Mouse (Mus musculus): Measurements from ENCODE around the gene Nckap1.

DNA sequence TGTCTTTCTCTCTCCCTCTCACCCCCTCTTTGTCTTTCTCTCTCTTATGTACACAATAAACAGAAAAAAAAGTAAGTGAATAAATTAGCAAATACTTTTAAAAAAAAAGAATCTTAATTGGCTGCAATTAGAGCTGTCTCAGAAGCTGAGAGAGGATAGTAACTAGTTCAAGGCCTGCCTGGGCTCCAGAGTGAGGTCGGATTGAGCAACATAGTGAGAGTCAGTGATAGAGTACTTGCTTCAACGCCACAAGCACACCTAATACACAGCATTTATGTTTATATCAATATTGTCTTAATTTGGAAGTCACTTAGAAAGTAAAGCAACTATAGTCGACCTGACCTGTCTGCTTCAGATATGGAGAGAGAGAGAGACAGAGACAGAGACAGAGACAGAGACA is 37.8 kb upstream of the Nckap1 start:
- TF ChIP-seq GATA1 (IDR thresholded peaks at IDR 0.05; ENCODE audit: low read length) (no peak), TAL1 (IDR thresholded peaks at IDR 0.05; ENCODE audit: low read length) (no peak)
